Mouse (Mus musculus) lung, embryonic 14.5 days (tissue): Measurements from ENCODE around the gene Cacna1c. TPM values are rescaled to one million over a fixed set of nuclear protein-coding genes. Genes with fewer than 3 reads are reported as not detected.
A peak's percentile ranks its signal among the peaks of the same experiment; 100 is the strongest.

Source experiments
- ATAC-seq: fragments of 200-750 bp; cut with Nextera tagmentation; 2 replicates; pipeline ENCODE4 v1.8.0; 2017; ENCODE audit warnings: mild to moderate bottlenecking, moderate TSS enrichment, moderate library complexity; ENCODE audit not compliant: insufficient read depth
- DNase-seq: peaks from one replicate; pipeline ENCODE4 v3.0.0-alpha.2; 2015
- H3K27ac ChIP-seq: fragments of 300-500 bp; sonication (generic); 2 replicates; pipeline ENCODE4 v1.5.1; 2014; ENCODE audit warnings: low read depth, mild to moderate bottlenecking, moderate library complexity
- H3K27me3 ChIP-seq: fragments of 300-500 bp; sonication (generic); 2 replicates; pipeline ENCODE4 v1.6.1; 2014; ENCODE audit warnings: low read length, control low read depth; ENCODE audit not compliant: insufficient read depth
- H3K36me3 ChIP-seq: fragments of 300-500 bp; sonication (generic); 2 replicates; pipeline ENCODE4 v1.6.1; 2014; ENCODE audit warnings: control low read depth; ENCODE audit not compliant: insufficient read depth
- H3K4me1 ChIP-seq: fragments of 300-500 bp; sonication (generic); 2 replicates; pipeline ENCODE4 v1.6.1; 2014; ENCODE audit warnings: antibody characterized with exemption, control low read depth; ENCODE audit not compliant: insufficient read depth
- H3K4me2 ChIP-seq: fragments of 300-500 bp; sonication (generic); 2 replicates; pipeline ENCODE4 v1.6.1; 2014; ENCODE audit warnings: mild to moderate bottlenecking
- H3K4me3 ChIP-seq: fragments of 300-500 bp; sonication (generic); 2 replicates; pipeline ENCODE4 v1.5.1; 2014; ENCODE audit warnings: low read depth, low read length
- H3K9ac ChIP-seq: fragments of 300-500 bp; sonication (generic); 2 replicates; pipeline ENCODE4 v1.6.1; 2014
- H3K9me3 ChIP-seq: fragments of 300-500 bp; sonication (generic); 2 replicates; pipeline ENCODE4 v1.6.1; 2016; ENCODE audit warnings: low read depth, low read length, control low read depth
- CTCF ChIP-seq: IDR thresholded peaks from 2 replicates; pipeline ENCODE4 v1.5.1; 2016; ENCODE audit warnings: antibody characterized with exemption, low read depth
- WGBS: fragments of 180-500 bp; shearing (Covaris S2); extraction: QIAGEN DNeasy Blood & Tissue Kit; methylation state at CpG from one replicate; pipeline ENCODE4 v1.1.7; 2014; 5-methylcytosine and 5-hydroxymethylcytosine counted together
- polyA plus RNA-seq: library from polyadenylated mRNA; unstranded; fragments of >200 nt; fragmentation: Nextera tagmentation; extraction: Ambion mirVana; gene quantifications from 2 replicates; pipeline ENCODE4 v1.2.1, GENCODE M21; 2014

Gene Cacna1c
- polyA plus RNA-seq, 1 experiment from 2014 or later: 10.6 TPM

GRCm38 (mm10) chr6:119204915-119205314, 8.7 kb upstream of the Cacna1c start:
- H3K27ac ChIP-seq: no peak overlapping the region
- no peak for ATAC-seq
- no peaks in the 10 kb centered on the region for H3K4me1 ChIP-seq
- no peak overlapping the region for H3K4me2 ChIP-seq
- TF ChIP-seq CTCF: no peak
- H3K36me3 ChIP-seq: no peaks in the 10 kb centered on the region
- no peak for DNase-seq
- no peaks in the 10 kb centered on the region for H3K9me3 ChIP-seq
- no peaks in the 10 kb centered on the region for H3K27me3 ChIP-seq
- no peak overlapping the region for H3K9ac ChIP-seq
- 75% methylated on average over 3 of the region's 3 CpGs for WGBS
- H3K4me3 ChIP-seq: no peak overlapping the region

- ATAC-seq (peak; percentile 63; the same call in 1 of the 2 replicates), DNase-seq (peak; percentile 34)
- no peaks in the 10 kb centered on the region for H3K9me3 ChIP-seq
- no peaks in the 10 kb centered on the region for H3K36me3 ChIP-seq
- no peak for TF ChIP-seq CTCF
- no peak overlapping the region for H3K27ac ChIP-seq
- no peak overlapping the region for H3K4me3 ChIP-seq
- no peak overlapping the region for H3K9ac ChIP-seq
- H3K4me2 ChIP-seq: no peak overlapping the region
- H3K4me1 ChIP-seq: no peaks in the 10 kb centered on the region
- WGBS: 54% methylated on average over 7 of the region's 7 CpGs
- H3K27me3 ChIP-seq: no peaks in the 10 kb centered on the region
Observed at GRCm38 (mm10) chr6:119204286-119204685, 8.1 kb upstream of the Cacna1c start.

DNA sequence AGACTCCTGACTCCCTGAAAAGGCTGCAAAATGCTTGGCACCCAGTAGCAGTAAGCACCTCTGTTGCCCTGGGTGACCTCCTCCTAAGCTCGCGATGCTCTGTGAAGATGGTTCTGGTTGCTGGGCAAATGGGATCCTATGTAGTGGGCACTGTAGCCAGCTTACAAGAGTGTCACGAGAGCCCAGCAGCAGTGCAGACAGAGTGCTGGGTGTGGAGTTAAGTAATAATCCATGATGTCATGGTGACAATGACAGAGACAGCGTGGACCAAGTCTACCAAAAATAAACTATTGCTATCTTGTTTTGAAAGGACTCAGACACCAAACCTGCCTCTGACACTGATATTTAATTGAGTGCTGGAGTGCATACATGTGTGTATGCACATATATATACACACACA, 5.4 kb upstream of the Cacna1c start:
- H3K4me1 ChIP-seq: no peaks in the 10 kb centered on the region
- H3K36me3 ChIP-seq: no peaks in the 10 kb centered on the region
- no peaks in the 10 kb centered on the region for H3K9me3 ChIP-seq
- no peak overlapping the region for H3K27ac ChIP-seq
- H3K4me3 ChIP-seq: no peak overlapping the region
- DNase-seq (no peak), ATAC-seq (no peak)
- H3K27me3 ChIP-seq: no peaks in the 10 kb centered on the region
- H3K4me2 ChIP-seq: no peak overlapping the region
- no peak for TF ChIP-seq CTCF
- H3K9ac ChIP-seq: no peak overlapping the region
- WGBS: 73% methylated on average over 4 of the region's 4 CpGs

- no peak overlapping the region for H3K4me3 ChIP-seq
- H3K27ac ChIP-seq: no peak overlapping the region
- H3K9ac ChIP-seq: no peak overlapping the region
- 75% methylated on average over 5 of the region's 5 CpGs for WGBS
- H3K4me2 ChIP-seq: no peak overlapping the region
- H3K9me3 ChIP-seq: no peaks in the 10 kb centered on the region
- H3K36me3 ChIP-seq: no peaks in the 10 kb centered on the region
- TF ChIP-seq CTCF: no peak
- DNase-seq (no peak), ATAC-seq (no peak)
- H3K27me3 ChIP-seq: no peaks in the 10 kb centered on the region
- H3K4me1 ChIP-seq: 0 out of 2 replicates have a peak, but pooled peaks cover 6% of the 10 kb centered on the region
Observed at GRCm38 (mm10) chr6:119200362-119200761, 4.1 kb upstream of the Cacna1c start.

DNA sequence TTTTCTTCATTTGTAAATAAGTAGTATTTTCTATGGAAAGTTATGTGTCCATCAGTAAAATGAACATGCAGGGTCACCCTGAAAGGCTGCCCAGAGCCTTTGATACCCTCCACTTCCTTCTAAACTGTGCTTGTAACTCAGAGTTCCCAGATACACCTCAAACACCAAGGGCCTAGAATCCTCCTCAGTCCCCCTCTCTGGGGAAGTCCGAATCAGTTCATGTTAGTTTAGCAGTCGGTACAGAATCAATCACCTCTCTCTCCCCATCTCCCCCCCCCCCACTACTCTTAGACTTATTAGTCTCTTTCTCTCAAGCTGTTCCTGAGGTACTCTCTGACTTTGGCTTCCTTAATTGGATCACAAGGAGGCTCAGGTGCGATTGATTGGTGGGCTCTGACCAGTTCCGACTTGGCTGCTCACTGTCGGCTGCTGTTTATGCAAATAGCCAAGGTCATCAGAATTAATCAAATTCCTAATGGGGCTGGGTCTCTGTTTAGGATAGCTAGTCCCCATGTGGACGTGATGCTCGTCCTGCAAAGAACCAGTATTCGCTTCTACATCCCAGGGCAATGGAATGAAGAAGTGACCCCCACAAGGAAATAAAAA, 3.2 kb upstream of the Cacna1c start:
- H3K4me2 ChIP-seq: no peak overlapping the region
- no peak for ATAC-seq

DNA sequence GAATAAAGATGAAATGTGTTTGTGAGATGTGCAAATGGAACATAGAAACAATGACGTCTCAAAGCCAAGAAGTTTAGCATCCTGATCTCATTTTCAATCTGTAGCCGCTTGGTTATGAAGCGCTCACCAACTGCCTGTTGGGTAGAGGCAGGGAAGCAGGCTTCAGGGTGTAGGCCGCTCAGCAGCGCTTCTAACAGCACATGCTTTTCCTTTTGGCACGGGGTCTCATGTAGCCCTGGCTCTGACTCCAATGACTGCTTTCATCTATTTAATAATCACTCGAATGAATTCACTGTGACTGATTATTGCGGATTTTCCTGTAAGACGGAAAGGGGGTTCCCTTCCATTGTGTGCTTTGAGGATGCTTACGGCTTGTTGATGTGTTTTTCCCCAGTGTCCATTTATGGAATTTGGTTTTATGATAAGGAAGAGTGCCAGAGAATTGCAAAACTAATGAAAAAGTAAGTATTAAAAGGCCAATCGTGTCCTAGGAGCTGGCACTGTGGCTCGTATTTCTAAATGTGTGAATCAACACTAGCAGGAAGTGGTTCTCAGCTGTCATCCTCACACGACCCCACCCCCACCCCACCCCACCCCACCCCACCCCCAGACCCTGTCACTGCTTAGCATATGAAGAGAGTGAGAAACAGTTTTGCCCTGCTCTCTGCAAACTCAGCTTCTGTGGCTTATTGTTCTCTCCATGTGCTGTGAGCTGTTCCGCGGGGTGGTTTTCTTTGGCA, 2.5 kb upstream of the Cacna1c start:
- no peak for TF ChIP-seq CTCF
- WGBS: 40% methylated on average over 15 of the region's 15 CpGs
- Histone ChIP-seq H3K4me1 (0 out of 2 replicates have a peak, but pooled peaks cover 6% of the 10 kb centered on the region), H3K36me3 (peaks cover 4% of the 10 kb centered on the region; the same call in 1 of the 2 replicates), H3K4me2 (no peak overlapping the region), H3K27ac (peak overlapping the region; percentile 39; the same call in 1 of the 2 replicates), H3K4me3 (no peak overlapping the region), H3K9ac (no peak overlapping the region), H3K9me3 (no peaks in the 10 kb centered on the region), H3K27me3 (no peaks in the 10 kb centered on the region)
- ATAC-seq: peak; percentile 52
- peak; percentile 70 for DNase-seq

More for the DNA sequence above, 3.2 kb upstream of the Cacna1c start:
- TF ChIP-seq CTCF: no peak
- H3K27ac ChIP-seq: peak overlapping the region; percentile 28; the same call in 1 of the 2 replicates
- H3K9ac ChIP-seq: no peak overlapping the region
- H3K27me3 ChIP-seq: no peaks in the 10 kb centered on the region
- 0 out of 2 replicates have a peak, but pooled peaks cover 6% of the 10 kb centered on the region for H3K4me1 ChIP-seq
- DNase-seq: no peak
- WGBS: 42% methylated on average over 8 of the region's 8 CpGs
- no peaks in the 10 kb centered on the region for H3K36me3 ChIP-seq
- no peaks in the 10 kb centered on the region for H3K9me3 ChIP-seq
- no peak overlapping the region for H3K4me3 ChIP-seq

DNA sequence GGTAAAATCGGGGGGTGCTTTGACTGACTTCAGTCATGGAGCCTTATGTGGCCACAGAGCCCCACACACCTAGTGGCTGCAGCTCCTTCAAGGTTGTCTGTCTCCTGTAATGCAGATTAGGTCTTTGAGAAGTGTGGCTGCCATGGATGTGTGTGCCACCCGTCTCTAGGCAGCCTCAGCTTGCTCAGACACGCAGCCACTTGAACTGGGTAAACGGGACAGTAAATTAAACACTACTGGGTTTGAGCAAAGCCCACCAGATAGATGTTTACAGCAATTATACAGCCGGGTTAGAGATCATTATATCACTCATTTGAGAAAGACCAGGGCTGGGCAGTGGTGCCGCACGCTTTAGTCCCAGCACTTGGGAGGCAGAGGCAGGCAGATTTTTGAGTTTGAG, 1.6 kb downstream of the Cacna1c start:
- Histone ChIP-seq H3K36me3 (peaks cover 26% of the 10 kb centered on the region), H3K9ac (no peak overlapping the region), H3K27me3 (no peaks in the 10 kb centered on the region), H3K27ac (peak overlapping the region; percentile 37; the same call in 1 of the 2 replicates), H3K4me2 (no peak overlapping the region), H3K4me3 (no peak overlapping the region), H3K4me1 (0 out of 2 replicates have a peak, but pooled peaks cover 6% of the 10 kb centered on the region), H3K9me3 (no peaks in the 10 kb centered on the region)
- ATAC-seq (no peak), DNase-seq (no peak)
- WGBS: 60% methylated on average over 7 of the region's 7 CpGs
- no peak for TF ChIP-seq CTCF
